Mouse (Mus musculus): ENCODE measurements around the gene Tmem265. TPM values are rescaled to one million over a fixed set of nuclear protein-coding genes. Genes with fewer than 3 reads are reported as not detected.
A peak's percentile ranks its signal among the peaks of the same experiment; 100 is the strongest.

The Tmem265 gene
- polyA plus RNA-seq, 1 experiment from 2014 or later = 4.0 TPM

- Histone ChIP-seq H3K4me3 (replicated peaks) (peak overlapping the region; percentile 89), H3K4me1 (replicated peaks) (peaks cover 46% of the 10 kb centered on the region), H3K36me3 (peaks cover 57% of the 10 kb centered on the region), H3K9me3 (replicated peaks) (no peaks in the 10 kb centered on the region), H3K4me2 (peak overlapping the region; percentile 98), H3K9ac (peak overlapping the region; percentile 90), H3K27ac (peak overlapping the region; percentile 78), H3K27me3 (no peaks in the 10 kb centered on the region)
- ATAC-seq (ENCODE audit: low read depth) (no peak; the same call in 1 of the 2 replicates), DNase-seq (no peak)
- 3% methylated on average over 29 of the region's 29 CpGs for WGBS (ENCODE audit: insufficient replicate concordance)
These were observed 27.7 kb downstream of the Tmem265 start for GRCm38 (mm10) chr7:127588901-127589300.

DNA sequence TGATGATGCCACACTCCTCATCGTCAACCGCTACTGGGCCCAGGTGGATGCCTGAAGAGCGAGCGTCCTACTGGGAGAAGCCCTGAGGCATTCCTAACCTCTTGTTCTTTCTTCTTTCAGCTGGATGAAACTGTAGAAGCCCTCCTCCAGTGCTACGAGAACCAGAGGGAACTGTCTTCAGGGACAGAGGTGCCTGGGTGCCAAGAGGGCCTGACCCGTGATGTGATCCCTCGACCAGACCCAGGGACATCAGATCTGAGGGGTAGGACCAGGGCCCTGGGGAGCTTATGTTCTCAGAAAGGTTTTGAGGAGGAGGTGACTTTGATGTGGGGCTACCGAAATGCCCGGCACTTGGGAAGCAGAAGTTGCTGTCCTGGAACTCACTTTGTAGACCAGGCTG, 28.4 kb downstream of the Tmem265 start:
- ATAC-seq (ENCODE audit: low read depth) (no peak), DNase-seq (no peak)
- Histone ChIP-seq H3K4me3 (replicated peaks) (peak overlapping the region; percentile 89), H3K9ac (peak overlapping the region; percentile 90), H3K36me3 (peaks cover 58% of the 10 kb centered on the region), H3K27me3 (no peaks in the 10 kb centered on the region), H3K9me3 (replicated peaks) (no peaks in the 10 kb centered on the region), H3K4me2 (peak overlapping the region; percentile 98), H3K27ac (no peak overlapping the region), H3K4me1 (replicated peaks) (peaks cover 46% of the 10 kb centered on the region)
- WGBS (ENCODE audit: insufficient replicate concordance) = 92% methylated on average over 9 of the region's 9 CpGs

DNA sequence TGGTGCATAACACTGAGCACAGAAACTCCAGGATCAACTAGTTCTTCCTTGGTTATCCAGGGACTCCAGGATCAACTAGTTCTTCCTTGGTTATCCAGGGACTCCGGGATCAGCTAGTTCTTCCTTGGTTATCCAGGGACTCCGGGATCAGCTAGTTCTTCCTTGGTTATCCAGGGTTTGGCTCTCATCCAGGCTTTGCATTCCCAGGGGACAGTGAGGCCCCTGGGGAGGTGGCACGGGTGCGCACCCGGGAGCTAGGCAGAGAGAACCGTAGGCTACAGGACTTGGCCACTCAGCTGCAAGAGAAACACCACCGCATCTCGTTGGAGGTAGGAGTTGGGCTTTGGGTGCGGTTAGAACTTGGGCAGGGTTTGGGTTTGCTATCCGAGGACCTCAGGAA, 29.9 kb downstream of the Tmem265 start:
- peaks cover 36% of the 10 kb centered on the region for H3K4me1 ChIP-seq (replicated peaks)
- no peak overlapping the region for H3K27ac ChIP-seq
- WGBS (ENCODE audit: insufficient replicate concordance) = 87% methylated on average over 10 of the region's 10 CpGs
- no peak for ATAC-seq (ENCODE audit: low read depth)
- H3K4me3 ChIP-seq (replicated peaks) = no peak overlapping the region
- H3K27me3 ChIP-seq = no peaks in the 10 kb centered on the region
- no peak for DNase-seq
- H3K9ac ChIP-seq = no peak overlapping the region
- no peaks in the 10 kb centered on the region for H3K9me3 ChIP-seq (replicated peaks)
- H3K4me2 ChIP-seq = no peak overlapping the region
- peaks cover 67% of the 10 kb centered on the region for H3K36me3 ChIP-seq

DNA sequence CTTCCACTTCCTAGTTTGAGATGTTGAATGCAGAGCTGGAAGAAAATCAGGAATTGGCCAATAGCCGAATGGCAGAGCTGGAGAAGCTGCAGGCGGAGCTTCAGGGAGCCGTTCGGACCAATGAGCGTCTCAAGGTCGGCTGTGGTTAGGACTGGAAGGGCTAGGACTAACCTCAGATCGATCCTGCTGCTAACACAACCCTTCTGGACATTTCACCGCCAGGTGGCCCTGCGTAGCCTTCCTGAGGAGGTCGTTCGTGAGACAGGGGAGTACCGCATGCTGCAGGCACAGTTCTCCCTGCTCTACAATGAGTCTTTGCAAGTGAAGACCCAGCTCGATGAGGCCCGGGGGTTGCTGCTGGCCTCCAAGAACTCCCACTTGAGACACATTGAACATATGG, 31.4 kb downstream of the Tmem265 start:
- WGBS (ENCODE audit: insufficient replicate concordance) = 87% methylated on average over 14 of the region's 14 CpGs
- Histone ChIP-seq H3K27me3 (no peaks in the 10 kb centered on the region), H3K9ac (no peak overlapping the region), H3K27ac (no peak overlapping the region), H3K9me3 (replicated peaks) (no peaks in the 10 kb centered on the region), H3K4me3 (replicated peaks) (no peak overlapping the region), H3K4me2 (no peak overlapping the region), H3K4me1 (replicated peaks) (peaks cover 21% of the 10 kb centered on the region), H3K36me3 (peaks cover 82% of the 10 kb centered on the region)
- DNase-seq = no peak
- ATAC-seq (ENCODE audit: low read depth) = no peak

DNA sequence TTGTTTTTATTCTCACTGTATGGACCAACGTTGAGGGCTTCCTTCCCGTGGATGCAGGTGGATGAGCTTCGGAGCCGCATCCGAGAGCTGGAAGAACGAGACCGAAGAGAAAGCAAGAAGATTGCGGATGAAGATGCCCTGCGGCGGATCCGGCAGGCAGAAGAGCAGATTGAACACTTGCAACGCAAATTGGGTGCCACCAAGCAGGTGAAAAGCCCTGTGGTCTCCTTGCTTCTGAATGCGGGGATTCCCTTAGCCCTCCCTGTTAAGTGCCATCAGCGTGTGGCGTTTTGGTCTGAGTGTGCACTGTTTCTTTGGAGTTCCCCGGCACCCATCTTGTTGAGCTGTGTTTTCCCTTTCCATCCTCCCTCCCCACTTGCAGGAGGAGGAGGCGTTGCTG, 35.6 kb downstream of the Tmem265 start:
- no peaks in the 10 kb centered on the region for H3K4me1 ChIP-seq (replicated peaks)
- no peaks in the 10 kb centered on the region for H3K9me3 ChIP-seq (replicated peaks)
- H3K27ac ChIP-seq = no peak overlapping the region
- no peak for DNase-seq
- WGBS (ENCODE audit: insufficient replicate concordance) = 93% methylated on average over 17 of the region's 17 CpGs
- H3K4me3 ChIP-seq (replicated peaks) = no peak overlapping the region
- no peak overlapping the region for H3K4me2 ChIP-seq
- H3K9ac ChIP-seq = no peak overlapping the region
- H3K27me3 ChIP-seq = no peaks in the 10 kb centered on the region
- no peak for ATAC-seq (ENCODE audit: low read depth)
- peaks cover 100% of the 10 kb centered on the region for H3K36me3 ChIP-seq

- ATAC-seq (ENCODE audit: low read depth) = no peak
- H3K4me3 ChIP-seq (replicated peaks) = no peak overlapping the region
- H3K36me3 ChIP-seq = peaks cover 89% of the 10 kb centered on the region
- H3K9ac ChIP-seq = no peak overlapping the region
- no peak overlapping the region for H3K27ac ChIP-seq
- peaks cover 8% of the 10 kb centered on the region for H3K4me1 ChIP-seq (replicated peaks)
- no peak for DNase-seq
- no peaks in the 10 kb centered on the region for H3K27me3 ChIP-seq
- H3K4me2 ChIP-seq = no peak overlapping the region
- H3K9me3 ChIP-seq (replicated peaks) = no peaks in the 10 kb centered on the region
- 95% methylated on average over 7 of the region's 7 CpGs for WGBS (ENCODE audit: insufficient replicate concordance)
These were observed 39.4 kb downstream of the Tmem265 start for GRCm38 (mm10) chr7:127600612-127601011.

GRCm38 (mm10) chr7:127601735-127602134, 40.5 kb downstream of the Tmem265 start:
- no peak for ATAC-seq (ENCODE audit: low read depth)
- Histone ChIP-seq H3K27me3 (no peaks in the 10 kb centered on the region), H3K27ac (no peak overlapping the region), H3K4me1 (replicated peaks) (peaks cover 8% of the 10 kb centered on the region), H3K4me3 (replicated peaks) (no peak overlapping the region), H3K9ac (no peak overlapping the region), H3K9me3 (replicated peaks) (no peaks in the 10 kb centered on the region), H3K36me3 (peaks cover 78% of the 10 kb centered on the region), H3K4me2 (no peak overlapping the region)
- no peak for DNase-seq
- 78% methylated on average over 4 of the region's 4 CpGs for WGBS (ENCODE audit: insufficient replicate concordance)

DNA sequence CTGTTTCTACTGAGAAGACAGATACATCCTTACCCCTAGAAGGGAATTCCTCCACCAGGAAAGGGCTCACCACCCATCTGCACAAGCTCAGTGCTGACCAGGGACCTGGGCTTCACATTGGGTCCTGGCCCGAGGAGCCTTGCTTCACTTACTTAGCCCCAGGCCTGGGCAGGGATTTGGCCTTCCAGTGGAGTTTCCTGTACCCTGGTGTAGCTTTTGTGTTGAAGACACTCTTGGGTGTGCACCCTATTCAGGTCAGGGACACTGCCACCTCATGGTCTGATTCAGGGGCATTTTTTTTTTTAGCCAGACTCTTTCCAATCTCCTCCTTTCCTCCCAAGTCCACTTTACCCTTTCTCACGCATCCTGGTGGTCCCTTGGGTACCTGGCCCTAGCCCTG, 41.7 kb downstream of the Tmem265 start:
- Histone ChIP-seq H3K9ac (no peak overlapping the region), H3K27ac (no peak overlapping the region), H3K4me1 (replicated peaks) (peaks cover 8% of the 10 kb centered on the region), H3K4me2 (no peak overlapping the region), H3K36me3 (peaks cover 68% of the 10 kb centered on the region), H3K9me3 (replicated peaks) (no peaks in the 10 kb centered on the region), H3K4me3 (replicated peaks) (no peak overlapping the region), H3K27me3 (no peaks in the 10 kb centered on the region)
- ATAC-seq (ENCODE audit: low read depth) (no peak), DNase-seq (no peak)
- 73% methylated on average over 2 of the region's 2 CpGs for WGBS (ENCODE audit: insufficient replicate concordance)

- Histone ChIP-seq H3K4me2 (no peak overlapping the region), H3K36me3 (peaks cover 65% of the 10 kb centered on the region), H3K27me3 (no peaks in the 10 kb centered on the region), H3K9me3 (replicated peaks) (no peaks in the 10 kb centered on the region), H3K4me3 (replicated peaks) (no peak overlapping the region), H3K4me1 (replicated peaks) (peaks cover 8% of the 10 kb centered on the region), H3K9ac (no peak overlapping the region), H3K27ac (no peak overlapping the region)
- DNase-seq = no peak
- ATAC-seq (ENCODE audit: low read depth) = no peak
- 76% methylated on average over 10 of the region's 10 CpGs for WGBS (ENCODE audit: insufficient replicate concordance)
These were observed 43.1 kb downstream of the Tmem265 start for GRCm38 (mm10) chr7:127604256-127604655.

DNA sequence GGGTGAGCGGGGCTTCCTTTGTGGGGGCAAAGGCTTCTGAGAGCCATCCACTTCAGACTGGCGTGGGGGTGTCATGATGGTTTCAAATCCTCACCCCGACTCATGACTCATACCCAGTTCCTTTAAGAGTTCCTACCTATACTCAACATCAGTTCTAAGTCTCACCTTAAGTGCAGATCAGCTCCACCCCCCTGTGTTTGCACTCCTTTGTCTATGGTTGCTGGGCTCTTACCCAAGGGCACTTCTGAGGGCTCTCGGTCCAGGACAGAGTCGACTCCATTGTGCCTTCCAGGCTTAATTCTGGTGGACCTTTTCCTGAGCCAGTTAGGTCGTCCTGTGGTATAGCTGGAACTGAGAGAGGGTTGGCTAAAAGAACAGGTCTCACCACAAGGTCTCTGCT, 46.0 kb downstream of the Tmem265 start:
- Histone ChIP-seq H3K27me3 (no peaks in the 10 kb centered on the region), H3K9me3 (replicated peaks) (no peaks in the 10 kb centered on the region), H3K27ac (no peak overlapping the region), H3K9ac (no peak overlapping the region), H3K36me3 (peaks cover 62% of the 10 kb centered on the region), H3K4me1 (replicated peaks) (peaks cover 8% of the 10 kb centered on the region), H3K4me2 (no peak overlapping the region), H3K4me3 (replicated peaks) (no peak overlapping the region)
- DNase-seq (no peak), ATAC-seq (ENCODE audit: low read depth) (no peak)
- WGBS (ENCODE audit: insufficient replicate concordance) = 70% methylated on average over 6 of the region's 6 CpGs

- 90% methylated on average over 29 of the region's 29 CpGs for whole genome bisulfite sequencing (ENCODE audit: insufficient replicate concordance)
- no peak overlapping the region for H3K27ac ChIP-seq
- H3K9me3 ChIP-seq (replicated peaks) = no peaks in the 10 kb centered on the region
- no peak overlapping the region for H3K4me2 ChIP-seq
- peaks cover 46% of the 10 kb centered on the region for H3K36me3 ChIP-seq
- H3K4me1 ChIP-seq (replicated peaks) = peaks cover 22% of the 10 kb centered on the region
- no peak for ATAC-seq (ENCODE audit: low read depth)
- H3K9ac ChIP-seq = no peak overlapping the region
- H3K27me3 ChIP-seq = 0 out of 2 replicates have a peak, but pooled peaks cover 6% of the 10 kb centered on the region
- no peak for DNase-seq
- no peak overlapping the region for H3K4me3 ChIP-seq (replicated peaks)
These were observed 49.8 kb downstream of the Tmem265 start for GRCm38 (mm10) chr7:127611011-127611410.

DNA sequence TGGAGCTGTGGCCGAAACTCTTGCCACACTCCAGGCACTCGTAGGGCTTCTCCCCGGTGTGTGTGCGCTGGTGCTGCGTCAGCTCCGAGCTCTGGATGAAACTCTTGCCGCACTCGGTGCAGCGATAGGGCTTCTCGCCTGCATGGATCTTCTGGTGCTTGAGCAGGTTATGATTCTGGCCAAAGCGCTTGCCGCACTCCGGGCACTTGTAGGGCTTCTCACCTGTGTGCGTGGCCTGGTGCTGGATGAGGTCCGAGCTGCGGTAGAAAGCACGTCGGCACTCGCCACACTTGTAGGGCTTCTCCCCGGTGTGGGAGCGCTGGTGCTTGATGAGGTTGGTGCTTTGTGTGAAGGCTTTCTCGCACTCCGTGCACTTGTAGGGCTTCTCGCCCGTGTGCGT, 50.4 kb downstream of the Tmem265 start:
- Histone ChIP-seq H3K9me3 (replicated peaks) (no peaks in the 10 kb centered on the region), H3K4me2 (no peak overlapping the region), H3K27me3 (0 out of 2 replicates have a peak, but pooled peaks cover 6% of the 10 kb centered on the region), H3K27ac (no peak overlapping the region), H3K4me3 (replicated peaks) (no peak overlapping the region), H3K9ac (no peak overlapping the region), H3K4me1 (replicated peaks) (peaks cover 22% of the 10 kb centered on the region), H3K36me3 (peaks cover 46% of the 10 kb centered on the region)
- ATAC-seq (ENCODE audit: low read depth) (no peak), DNase-seq (no peak)
- 93% methylated on average over 26 of the region's 26 CpGs for WGBS (ENCODE audit: insufficient replicate concordance)

Data from liver, embryonic 13.5 days (tissue).